12 mouse cellular contexts compared by ENCODE assay signal in genomic region chr2:32029636-32030035, GRCm38 (mm10). TPM values are rescaled to one million over a fixed set of nuclear protein-coding genes. Genes with fewer than 3 reads are reported as not detected.
A peak's percentile ranks its signal among the peaks of the same experiment; 100 is the strongest.
DNase-seq lines count a peak whose midpoint lies in the region; ATAC-seq lines count a peak whose summit lies in the region.
"Had no signal": no experiment of that assay in that cellular context is flagged by ENCODE, and none has a peak within 500 bp of the region (broad histone marks: within the 10 kb centered on the region; RNA-seq: fewer than 3 reads in every experiment).

No protein-coding gene starts in this region.

- H3K27me3 ChIP-seq in neural tube, embryonic 11.5 days (ENCODE audit: control insufficient read depth, insufficient read depth, low read length), result no peaks in the 10 kb centered on the region
- H3K27me3 ChIP-seq in neural tube, embryonic 15.5 days (replicated peaks), result no peaks in the 10 kb centered on the region
- H3K27me3 ChIP-seq: intestine, embryonic 15.5 days; lung, embryonic 15.5 days had no signal

- H3K9ac ChIP-seq in neural tube, embryonic 11.5 days (ENCODE audit: low read length), result no peak overlapping the region
- H3K9ac ChIP-seq in neural tube, embryonic 15.5 days (replicated peaks), result no peak overlapping the region
- H3K9ac ChIP-seq: intestine, embryonic 15.5 days; lung, embryonic 15.5 days had no signal

- no peak for ATAC-seq in cerebellum, adult (ENCODE audit: insufficient number of reproducible peaks, low FRiP score, low TSS enrichment)
- ATAC-seq in neural tube, embryonic 11.5 days (ENCODE audit: insufficient read depth, low FRiP score, low TSS enrichment), result no peak
- ATAC-seq in neural tube, embryonic 15.5 days (ENCODE audit: low FRiP score), result no peak
- no peak for ATAC-seq in erythroblast, adult 5-6 weeks (replicated peaks; ENCODE audit: low FRiP score, poor library complexity, severe bottlenecking)
- ATAC-seq: intestine, embryonic 15.5 days had no signal

- H3K9me3 ChIP-seq in neural tube, embryonic 11.5 days (ENCODE audit: control insufficient read depth, low read length), result no peaks in the 10 kb centered on the region; the same call in 1 of the 2 replicates
- no peaks in the 10 kb centered on the region for H3K9me3 ChIP-seq in neural tube, embryonic 15.5 days (replicated peaks)
- H3K9me3 ChIP-seq: intestine, embryonic 15.5 days; limb, embryonic 10.5 days; lung, embryonic 15.5 days had no signal

- peak; percentile 45 to 55 for DNase-seq in cerebellum, adult 18-20 months
- DNase-seq in neural tube, embryonic 11.5 days (ENCODE audit: low spot score), result no peak
- peak; percentile 61 to 64 for DNase-seq in layer of hippocampus, adult 18-20 months (ENCODE audit: low spot score in 2 of 2)
- DNase-seq in naive thymus-derived CD4-positive, alpha-beta T cell, adult 2 months (ENCODE audit: low read depth), result peak; percentile 50
- no peak for DNase-seq in gastrocnemius, postnatal 10 days
- DNase-seq: adrenal gland, adult 8-10 months had no signal

- no peaks in the 10 kb centered on the region for H3K4me1 ChIP-seq in neural tube, embryonic 11.5 days (ENCODE audit: control insufficient read depth, insufficient read depth, low read length)
- no peaks in the 10 kb centered on the region for H3K4me1 ChIP-seq in neural tube, embryonic 15.5 days
- H3K4me1 ChIP-seq: intestine, embryonic 15.5 days; limb, embryonic 10.5 days; lung, embryonic 15.5 days had no signal

- no peak overlapping the region for H3K4me3 ChIP-seq in neural tube, embryonic 11.5 days (ENCODE audit: low read depth, low read length)
- H3K4me3 ChIP-seq in neural tube, embryonic 15.5 days (replicated peaks), result no peak overlapping the region
- H3K4me3 ChIP-seq: intestine, embryonic 15.5 days; limb, embryonic 10.5 days; lung, embryonic 15.5 days had no signal

- WGBS in neural tube, embryonic 11.5 days, result 82% methylated on average over 3 of the region's 3 CpGs
- 81% methylated on average over 3 of the region's 3 CpGs for WGBS in neural tube, embryonic 15.5 days

- peaks cover 24% of the 10 kb centered on the region for H3K36me3 ChIP-seq in neural tube, embryonic 11.5 days (ENCODE audit: control insufficient read depth, insufficient read depth, low read length)
- H3K36me3 ChIP-seq in neural tube, embryonic 15.5 days, result peaks cover 85% of the 10 kb centered on the region

- H3K27ac ChIP-seq in neural tube, embryonic 11.5 days (ENCODE audit: low read depth, low read length), result 0 out of 2 replicates have a peak overlapping the region, but pooled peaks have one; percentile 14
- no peak overlapping the region for H3K27ac ChIP-seq in neural tube, embryonic 15.5 days (replicated peaks)
- H3K27ac ChIP-seq: intestine, embryonic 15.5 days; limb, embryonic 10.5 days; lung, embryonic 15.5 days had no signal

- H3K4me2 ChIP-seq in neural tube, embryonic 11.5 days (ENCODE audit: low read depth), result no peak overlapping the region
- no peak overlapping the region for H3K4me2 ChIP-seq in neural tube, embryonic 15.5 days
- H3K4me2 ChIP-seq: intestine, embryonic 15.5 days; lung, embryonic 15.5 days had no signal

RNA-seq across cellular contexts. Expression of gene Fam78a, which starts 55.0 kb away (rescaled TPM):
- 3.1 TPM in 2 replicates for polyA plus RNA-seq in neural tube, embryonic 11.5 days (2014; fragmentation: Nextera tagmentation; extraction: Ambion mirVana)
- 0.92 and 3.1 TPM in 2 replicates for polyA plus RNA-seq in neural tube, embryonic 15.5 days (2015; fragmentation: Nextera tagmentation; extraction: Ambion mirVana)
- total RNA-seq in layer of hippocampus, adult 18-20 months (2021), result 1 to 10 TPM; 4.1 to 5.5 TPM
- 10 to 100 TPM; 23.9 to 25.2 TPM for total RNA-seq in gastrocnemius, postnatal 10 days (2021)
- 9.6 and 16.9 TPM in 2 replicates for total RNA-seq in erythroblast, adult 5-6 weeks (2015; ENCODE audit: low replicate concordance)
- 19.7 and 23.0 TPM in 2 replicates for total RNA-seq in erythroblast, adult 5-6 weeks (2017; ENCODE audit: low replicate concordance)

RNA-seq across cellular contexts. Expression of gene Nup214, which starts 55.4 kb away (rescaled TPM):
- 71.2 and 72.7 TPM in 2 replicates for polyA plus RNA-seq in neural tube, embryonic 11.5 days (2014; fragmentation: Nextera tagmentation; extraction: Ambion mirVana)
- polyA plus RNA-seq in neural tube, embryonic 15.5 days (2015; fragmentation: Nextera tagmentation; extraction: Ambion mirVana), result 62.0 and 66.0 TPM in 2 replicates
- 10 to 100 TPM; 54.3 to 59.0 TPM for total RNA-seq in layer of hippocampus, adult 18-20 months (2021)
- total RNA-seq in gastrocnemius, postnatal 10 days (2021), result 10 to 100 TPM; 27.2 to 34.6 TPM
- 13.4 and 27.4 TPM in 2 replicates for total RNA-seq in erythroblast, adult 5-6 weeks (2015; ENCODE audit: low replicate concordance)
- total RNA-seq in erythroblast, adult 5-6 weeks (2017; ENCODE audit: low replicate concordance), result 7.5 and 14.7 TPM in 2 replicates

Comparison
In these comparisons a context has a peak if more than half of its experiments do, and no peak if none do; other contexts are left out.
1. DNase-seq: peak in cerebellum, adult 18-20 months (2 of 2), layer of hippocampus, adult 18-20 months (2 of 2) and naive thymus-derived CD4-positive, alpha-beta T cell, adult 2 months (single experiment); none in neural tube, embryonic 11.5 days (single experiment) and gastrocnemius, postnatal 10 days (single experiment).